Mouse (Mus musculus) liver, embryonic 11.5 days (tissue): ENCODE measurements around the gene Rbm47. TPM values are rescaled to one million over a fixed set of nuclear protein-coding genes. Genes with fewer than 3 reads are reported as not detected.

Source experiments
- ATAC-seq: fragments of 200-750 bp; cut with Nextera tagmentation; replicated peaks from 2 replicates; pipeline ENCODE4 v1.8.0; 2017; ENCODE audit warnings: moderate number of reproducible peaks, mild to moderate bottlenecking, moderate TSS enrichment, moderate library complexity; ENCODE audit not compliant: low FRiP score
- DNase-seq: peaks from one replicate; pipeline ENCODE4 v3.0.0-alpha.2; 2017; ENCODE audit warnings: low spot score
- H3K27ac ChIP-seq: fragments of 300-500 bp; sonication (generic); 2 replicates; pipeline ENCODE4 v1.5.1; 2014; ENCODE audit warnings: mild to moderate bottlenecking, low read depth, low read length, control low read depth
- H3K27me3 ChIP-seq: fragments of 300-500 bp; sonication (generic); replicated peaks from 2 replicates; pipeline ENCODE4 v1.6.1; 2014; ENCODE audit warnings: low read length, mixed read lengths; ENCODE audit not compliant: control insufficient read depth, insufficient read depth
- H3K36me3 ChIP-seq: fragments of 300-500 bp; sonication (generic); 2 replicates; pipeline ENCODE4 v1.6.1; 2014; ENCODE audit warnings: mild to moderate bottlenecking, low read length, moderate library complexity, mixed read lengths; ENCODE audit not compliant: control insufficient read depth, insufficient read depth
- H3K4me1 ChIP-seq: fragments of 300-500 bp; sonication (generic); replicated peaks from 2 replicates; pipeline ENCODE4 v1.6.1; 2014; ENCODE audit warnings: low read length, mixed read lengths; ENCODE audit not compliant: control insufficient read depth, insufficient read depth
- H3K4me2 ChIP-seq: fragments of 300-500 bp; sonication (generic); 2 replicates; pipeline ENCODE4 v1.6.1; 2014; ENCODE audit warnings: mild to moderate bottlenecking, control low read depth, moderate library complexity
- H3K4me3 ChIP-seq: fragments of 300-500 bp; sonication (generic); 2 replicates; pipeline ENCODE4 v1.5.1; 2014; ENCODE audit warnings: low read depth, low read length, control low read depth
- H3K9ac ChIP-seq: fragments of 300-500 bp; sonication (generic); 2 replicates; pipeline ENCODE4 v1.6.1; 2014; ENCODE audit warnings: low read depth, low read length, control low read depth
- H3K9me3 ChIP-seq: fragments of 300-500 bp; sonication (generic); 2 replicates; pipeline ENCODE4 v1.6.1; 2016; ENCODE audit warnings: low read length, inconsistent platforms, mixed read lengths; ENCODE audit not compliant: control insufficient read depth
- WGBS: fragments of 180-500 bp; shearing (Covaris S2); extraction: QIAGEN DNeasy Blood & Tissue Kit; methylation state at CpG from one replicate; pipeline ENCODE4 v1.1.7; 2014; 5-methylcytosine and 5-hydroxymethylcytosine counted together
- polyA plus RNA-seq: library from polyadenylated mRNA; unstranded; fragments of >200 nt; fragmentation: Nextera tagmentation; extraction: Ambion mirVana; gene quantifications from 2 replicates; pipeline ENCODE4 v1.2.1, GENCODE M21; 2014

Rbm47 gene
- polyA plus RNA-seq, 1 experiment from 2014 or later, result 13.5 TPM

DNA sequence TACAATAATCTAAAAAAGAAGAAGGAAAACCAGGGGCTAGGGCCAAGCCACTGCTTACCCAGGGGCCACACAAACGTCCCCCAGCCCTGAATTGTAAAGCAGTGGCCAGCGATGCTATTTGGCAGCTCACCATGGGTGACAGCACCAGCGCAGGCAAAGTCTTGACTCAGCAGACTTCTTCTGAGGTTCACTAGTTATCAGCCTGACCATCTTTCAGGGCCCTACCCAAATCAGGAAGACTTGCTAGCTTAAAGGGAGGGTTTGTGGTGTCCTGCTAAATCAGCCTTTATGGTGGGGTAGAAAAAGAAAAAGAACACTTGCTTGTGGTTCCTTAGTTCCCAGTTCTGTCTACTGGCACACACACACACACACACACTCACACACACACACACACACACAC lies 67.6 kb downstream of the Rbm47 start:
- Histone ChIP-seq H3K9ac (no peak overlapping the region), H3K27me3 (no peaks in the 10 kb centered on the region), H3K4me2 (no peak overlapping the region), H3K4me1 (no peaks in the 10 kb centered on the region), H3K4me3 (no peak overlapping the region), H3K9me3 (no peaks in the 10 kb centered on the region), H3K36me3 (no peaks in the 10 kb centered on the region), H3K27ac (no peak overlapping the region)
- DNase-seq (no peak), ATAC-seq (no peak)
- 41% methylated on average over 3 of the region's 3 CpGs for WGBS

DNA sequence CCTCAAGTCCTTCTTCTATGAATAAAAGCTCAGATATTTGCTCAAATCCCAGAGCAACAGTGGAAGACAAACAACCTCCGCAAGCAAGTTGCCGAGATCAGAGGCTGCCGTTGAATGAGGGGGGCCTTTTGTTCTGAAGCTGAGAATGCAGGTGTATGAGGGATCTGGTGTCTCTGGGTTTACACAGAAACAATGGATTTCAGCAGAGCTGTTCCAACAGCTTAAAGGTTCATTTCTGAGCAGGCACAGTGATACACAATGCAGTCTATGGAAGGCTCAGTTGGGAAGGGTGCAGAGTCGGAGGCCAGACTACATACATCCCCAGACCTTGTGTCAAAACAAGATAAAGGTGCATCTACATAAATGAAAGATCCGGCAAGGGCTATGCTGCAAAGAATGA lies 69.5 kb downstream of the Rbm47 start:
- H3K27ac ChIP-seq, result no peak overlapping the region
- WGBS, result 68% methylated on average over 5 of the region's 5 CpGs
- no peaks in the 10 kb centered on the region for H3K36me3 ChIP-seq
- H3K27me3 ChIP-seq, result no peaks in the 10 kb centered on the region
- no peak overlapping the region for H3K9ac ChIP-seq
- H3K9me3 ChIP-seq, result no peaks in the 10 kb centered on the region
- H3K4me1 ChIP-seq, result no peaks in the 10 kb centered on the region
- no peak for ATAC-seq
- no peak for DNase-seq
- no peak overlapping the region for H3K4me3 ChIP-seq
- H3K4me2 ChIP-seq, result no peak overlapping the region

DNA sequence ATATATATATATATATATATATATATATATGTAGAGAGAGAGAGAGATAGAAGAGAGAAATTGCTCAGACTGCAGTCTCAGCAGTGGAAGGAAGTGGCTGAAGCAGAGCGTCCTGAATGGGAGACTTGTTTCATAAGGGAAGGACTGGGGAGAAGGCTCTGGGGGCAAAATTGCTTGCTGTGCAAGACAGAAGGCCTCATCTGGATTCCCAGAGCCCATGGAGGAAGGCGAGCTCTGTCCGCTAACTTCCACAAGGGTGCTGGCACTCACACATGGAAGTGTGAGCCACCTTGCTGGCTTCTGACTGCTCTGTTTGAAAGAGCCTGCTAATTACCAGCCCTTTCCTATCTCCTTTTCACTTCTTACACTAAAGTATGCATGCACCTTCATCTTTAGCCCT lies 70.1 kb downstream of the Rbm47 start:
- no peaks in the 10 kb centered on the region for H3K27me3 ChIP-seq
- no peaks in the 10 kb centered on the region for H3K9me3 ChIP-seq
- H3K4me1 ChIP-seq, result no peaks in the 10 kb centered on the region
- DNase-seq (no peak), ATAC-seq (no peak)
- no peak overlapping the region for H3K4me2 ChIP-seq
- H3K4me3 ChIP-seq, result no peak overlapping the region
- H3K9ac ChIP-seq, result no peak overlapping the region
- whole genome bisulfite sequencing, result 80% methylated on average over 3 of the region's 3 CpGs
- no peaks in the 10 kb centered on the region for H3K36me3 ChIP-seq
- no peak overlapping the region for H3K27ac ChIP-seq

DNA sequence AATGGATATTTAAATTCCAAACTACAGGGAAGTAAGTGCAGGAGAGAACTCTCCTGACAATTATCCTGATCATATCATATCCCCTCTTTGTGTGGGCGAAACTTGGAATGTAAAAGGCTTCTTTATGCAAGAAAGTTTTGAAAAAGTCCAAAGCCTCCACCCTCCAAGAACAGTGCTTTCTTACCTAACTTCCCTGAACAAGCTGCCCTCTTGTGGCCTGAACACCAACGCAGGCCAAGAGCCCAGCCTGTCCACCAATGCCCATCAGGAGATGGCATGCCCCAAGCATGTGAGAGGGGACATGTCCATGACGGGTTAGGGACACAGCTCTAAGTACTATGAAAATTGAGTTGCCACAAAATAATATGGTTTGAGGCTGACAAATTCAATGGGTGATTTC lies 71.3 kb downstream of the Rbm47 start:
- no peak for DNase-seq
- no peak overlapping the region for H3K27ac ChIP-seq
- no peak overlapping the region for H3K9ac ChIP-seq
- no peak overlapping the region for H3K4me3 ChIP-seq
- ATAC-seq, result no peak
- no peaks in the 10 kb centered on the region for H3K4me1 ChIP-seq
- WGBS, result 67% methylated on average over 3 of the region's 3 CpGs
- no peaks in the 10 kb centered on the region for H3K36me3 ChIP-seq
- no peaks in the 10 kb centered on the region for H3K9me3 ChIP-seq
- no peaks in the 10 kb centered on the region for H3K27me3 ChIP-seq
- H3K4me2 ChIP-seq, result no peak overlapping the region

DNA sequence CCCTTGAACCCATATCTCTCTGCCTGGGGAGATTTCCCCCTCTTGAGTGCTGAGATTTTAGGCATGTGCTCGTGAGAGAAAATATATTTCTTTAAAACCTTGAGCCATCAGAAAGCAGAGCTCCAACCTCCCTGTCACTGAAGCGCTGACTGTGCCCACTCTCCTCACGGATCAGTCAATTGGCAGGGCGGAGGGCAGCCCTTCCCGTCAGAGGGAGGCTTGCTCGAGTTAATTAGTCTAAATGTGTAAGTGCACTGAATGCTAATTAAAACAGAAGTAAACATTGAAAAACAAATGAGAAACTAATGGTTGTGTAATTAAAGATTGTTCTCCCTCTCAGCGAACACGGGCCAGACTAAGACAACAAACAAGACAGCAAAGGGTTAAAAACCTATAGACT lies 72.6 kb downstream of the Rbm47 start:
- no peak for DNase-seq
- 77% methylated on average over 8 of the region's 8 CpGs for WGBS
- Histone ChIP-seq H3K4me1 (no peaks in the 10 kb centered on the region), H3K4me3 (no peak overlapping the region), H3K9me3 (no peaks in the 10 kb centered on the region), H3K9ac (no peak overlapping the region), H3K36me3 (no peaks in the 10 kb centered on the region), H3K27me3 (no peaks in the 10 kb centered on the region), H3K4me2 (no peak overlapping the region), H3K27ac (no peak overlapping the region)
- ATAC-seq, result no peak

DNA sequence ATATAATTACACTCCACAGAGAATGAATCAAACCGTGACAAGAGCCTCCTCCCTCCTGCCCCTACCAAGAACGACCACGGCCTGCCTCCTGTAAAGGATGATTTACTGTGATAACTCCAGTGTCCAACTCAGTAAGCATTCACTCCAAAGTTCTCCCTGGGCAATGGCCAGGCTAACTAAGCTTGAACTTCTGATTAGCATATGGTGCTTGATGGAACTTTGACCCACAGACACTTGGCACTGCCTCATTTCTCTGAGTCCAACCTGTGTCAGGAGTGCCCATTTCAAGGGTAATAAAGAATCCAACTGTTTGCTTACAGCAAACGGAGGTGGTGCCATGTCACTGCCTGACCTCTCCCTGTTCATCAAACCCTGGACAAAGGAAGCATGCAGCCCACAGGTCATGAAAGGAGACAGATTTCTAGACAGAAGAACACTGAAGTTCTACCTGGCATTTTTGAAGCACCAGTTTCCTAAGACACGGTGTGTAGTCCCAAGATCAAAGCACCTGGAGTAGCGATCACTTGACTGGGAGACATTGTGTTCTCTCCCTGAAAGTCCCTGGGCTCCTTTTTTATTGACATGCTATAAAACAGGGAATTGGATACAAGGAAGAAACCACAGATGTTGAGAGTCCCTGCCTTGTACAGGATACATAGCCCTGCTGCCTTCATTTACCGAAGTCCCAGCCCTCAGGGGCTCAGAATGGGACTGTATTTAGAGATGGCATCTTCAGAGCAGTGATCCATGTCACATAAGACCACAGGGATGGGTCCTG lies 74.6 kb downstream of the Rbm47 start:
- WGBS, result 73% methylated on average over 7 of the region's 7 CpGs

DNA sequence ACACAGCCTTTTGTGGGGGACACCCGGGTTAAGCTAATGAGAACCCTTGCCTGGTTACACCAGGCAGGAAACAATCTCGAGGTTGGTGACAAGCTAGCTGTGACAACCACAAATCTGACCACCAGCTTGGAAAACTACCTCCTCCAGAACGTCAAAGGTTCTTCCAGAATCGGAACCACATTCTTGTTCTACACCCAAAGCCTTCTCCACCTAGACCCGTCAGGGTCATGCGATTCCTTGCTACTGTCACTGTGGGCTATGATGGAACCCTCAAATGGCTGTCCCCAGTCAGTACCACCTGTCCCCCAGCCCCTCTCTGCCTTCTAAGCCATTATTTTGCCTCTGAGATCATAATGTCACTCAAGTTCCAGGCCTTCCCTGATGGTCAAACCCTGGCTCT lies 76.8 kb downstream of the Rbm47 start:
- Histone ChIP-seq H3K9ac (no peak overlapping the region), H3K9me3 (no peaks in the 10 kb centered on the region), H3K4me1 (no peaks in the 10 kb centered on the region), H3K4me2 (no peak overlapping the region), H3K36me3 (no peaks in the 10 kb centered on the region), H3K4me3 (no peak overlapping the region), H3K27ac (no peak overlapping the region), H3K27me3 (no peaks in the 10 kb centered on the region)
- no peak for ATAC-seq
- 76% methylated on average over 6 of the region's 6 CpGs for WGBS
- DNase-seq, result no peak

More for the DNA sequence above, 74.6 kb downstream of the Rbm47 start:
- no peak overlapping the region for H3K4me2 ChIP-seq
- H3K4me1 ChIP-seq, result no peaks in the 10 kb centered on the region
- H3K4me3 ChIP-seq, result no peak overlapping the region
- no peak overlapping the region for H3K9ac ChIP-seq
- no peaks in the 10 kb centered on the region for H3K36me3 ChIP-seq
- no peaks in the 10 kb centered on the region for H3K27me3 ChIP-seq
- ATAC-seq (no peak), DNase-seq (no peak)
- H3K27ac ChIP-seq, result no peak overlapping the region
- no peaks in the 10 kb centered on the region for H3K9me3 ChIP-seq

DNA sequence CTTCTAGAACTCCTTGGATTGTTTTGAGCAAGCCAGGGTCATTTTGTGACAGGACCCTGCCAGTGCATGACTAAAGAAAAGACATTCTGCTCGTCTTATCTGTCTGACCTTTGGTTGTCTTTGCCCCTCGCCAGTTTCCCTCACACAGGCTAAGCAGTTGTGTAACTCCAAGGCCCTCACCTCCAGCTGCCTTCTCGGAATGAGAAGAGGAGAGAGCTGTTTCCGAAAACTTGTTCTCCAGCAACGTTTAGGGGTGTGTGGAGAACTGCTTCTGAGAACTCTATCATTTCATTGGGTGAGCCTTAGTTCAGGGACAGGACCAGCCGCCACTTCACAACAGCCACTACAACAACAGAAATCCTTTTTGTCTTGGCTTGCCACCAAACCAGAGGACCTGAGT lies 77.8 kb downstream of the Rbm47 start:
- Histone ChIP-seq H3K36me3 (no peaks in the 10 kb centered on the region), H3K27me3 (no peaks in the 10 kb centered on the region), H3K9ac (no peak overlapping the region), H3K9me3 (no peaks in the 10 kb centered on the region), H3K4me2 (no peak overlapping the region), H3K4me1 (no peaks in the 10 kb centered on the region), H3K4me3 (no peak overlapping the region), H3K27ac (no peak overlapping the region)
- 58% methylated on average over 6 of the region's 6 CpGs for WGBS
- ATAC-seq (no peak), DNase-seq (no peak)

DNA sequence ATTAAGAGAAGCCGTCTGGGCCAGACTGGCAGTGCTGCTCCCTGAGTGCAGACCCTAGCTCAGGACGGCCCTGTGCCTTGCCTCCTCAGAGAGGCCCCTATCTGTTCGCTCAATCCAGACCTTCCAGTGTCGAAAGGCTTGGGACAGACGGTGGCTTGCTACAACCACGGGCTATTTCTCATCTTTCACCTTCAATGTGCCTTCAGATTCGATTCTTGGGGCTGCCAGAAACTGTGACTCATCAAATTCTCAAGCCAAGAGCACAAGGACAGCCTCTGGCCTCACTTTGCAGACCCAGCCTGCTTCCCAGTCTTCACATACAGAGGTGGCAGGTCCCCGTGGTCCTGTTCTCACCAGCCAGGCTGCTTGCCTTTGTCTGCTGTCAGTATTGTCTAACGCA lies 82.9 kb downstream of the Rbm47 start:
- H3K4me2 ChIP-seq, result no peak overlapping the region
- H3K36me3 ChIP-seq, result no peaks in the 10 kb centered on the region
- no peak overlapping the region for H3K27ac ChIP-seq
- H3K4me3 ChIP-seq, result no peak overlapping the region
- ATAC-seq (no peak), DNase-seq (no peak)
- no peak overlapping the region for H3K9ac ChIP-seq
- no peaks in the 10 kb centered on the region for H3K9me3 ChIP-seq
- H3K4me1 ChIP-seq, result no peaks in the 10 kb centered on the region
- 46% methylated on average over 9 of the region's 9 CpGs for WGBS
- no peaks in the 10 kb centered on the region for H3K27me3 ChIP-seq
